Mouse (Mus musculus) testis, adult 2 months (tissue): ENCODE data around the gene Aebp1.

Experiments
- CTCF ChIP-seq: fragments of 200-500 bp; IDR thresholded peaks from 2 replicates; pipeline ENCODE4 v1.5.1; 2012; ENCODE audit warnings: low read depth, mild to moderate bottlenecking, inconsistent platforms, low read length, moderate library complexity; ENCODE audit not compliant: control insufficient read depth, insufficient read depth, insufficient replicate concordance
- POLR2A ChIP-seq: fragments of 200-500 bp; IDR thresholded peaks from 2 replicates; pipeline ENCODE4 v1.6.1; 2012; ENCODE audit warnings: low read depth, mild to moderate bottlenecking, inconsistent platforms, low read length, moderate library complexity; ENCODE audit not compliant: control insufficient read depth

DNA sequence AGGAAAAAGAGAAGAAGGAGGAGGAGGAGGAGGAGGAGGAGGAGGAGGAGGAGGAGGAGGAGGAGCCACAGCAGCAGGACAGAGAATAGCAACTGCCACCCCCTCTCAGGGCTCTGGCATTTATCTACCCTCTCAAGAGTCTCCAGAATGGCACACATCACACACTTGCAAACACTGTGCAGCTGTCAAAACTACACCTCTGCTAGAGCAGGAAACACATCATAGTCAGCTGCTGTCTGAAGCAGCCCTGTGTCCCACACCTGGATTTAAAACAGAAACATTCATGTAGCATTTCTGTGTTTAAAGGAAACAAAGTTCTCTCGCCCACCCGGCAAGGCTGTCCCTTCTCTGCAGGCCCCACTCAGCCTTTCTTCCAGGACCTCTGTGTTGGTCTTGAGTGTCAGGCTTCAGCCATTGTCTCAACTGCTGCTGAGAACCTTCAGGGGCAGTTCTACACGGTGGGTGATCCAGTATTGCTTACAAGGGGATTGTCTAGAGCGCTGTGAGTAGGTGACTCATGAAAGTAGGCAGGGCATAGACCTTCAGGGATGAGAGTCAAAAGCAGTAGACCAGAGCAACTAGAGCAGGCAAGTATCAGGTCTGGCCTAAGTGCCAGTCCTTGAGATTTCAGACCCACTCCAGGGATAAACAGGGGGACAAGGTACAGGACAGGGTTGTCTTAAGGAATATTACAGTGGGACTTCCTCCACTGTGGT is 10.6 kb upstream of the Aebp1 start:
- TF ChIP-seq POLR2A: no peak
- TF ChIP-seq CTCF: no peak
